ENCODE assay signal across 1 mouse cellular context in the genomic region with DNA sequence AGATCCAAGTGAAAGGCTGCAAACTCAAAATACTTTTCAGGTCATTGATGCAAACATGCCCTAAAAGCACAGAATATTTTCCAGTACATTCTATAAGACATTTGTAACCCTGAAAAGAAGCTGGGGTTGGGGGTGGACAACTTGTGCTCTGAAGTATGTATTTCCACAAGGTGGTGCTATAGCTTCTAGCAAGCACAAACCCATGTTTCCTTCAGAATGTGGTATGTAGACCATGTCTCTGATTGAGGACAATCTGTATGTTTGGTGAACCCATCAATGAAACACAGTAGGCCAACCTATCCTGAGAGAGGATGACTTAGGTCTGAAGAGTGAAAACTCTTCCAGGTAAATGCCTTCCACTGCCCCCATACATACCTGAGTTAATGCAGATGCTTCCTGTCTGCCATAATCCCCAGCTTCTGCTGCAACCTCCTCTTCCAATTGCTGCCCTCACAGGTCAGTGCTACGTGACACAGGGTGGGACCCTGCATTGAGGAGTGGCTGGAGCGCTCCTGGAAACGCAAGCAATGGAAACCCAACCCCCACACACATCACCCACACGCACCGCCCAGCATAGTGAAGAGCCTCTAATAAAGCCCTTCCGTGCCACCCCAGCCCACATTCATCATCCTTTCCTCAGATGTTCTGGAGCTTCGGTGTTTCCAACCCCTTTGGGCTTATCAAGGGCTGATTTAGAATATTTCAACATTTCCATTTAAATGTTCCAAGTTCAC.
TF ChIP-seq lines count a peak whose summit lies in the region.

No protein-coding gene starts in this region.

TF ChIP-seq in CH12.LX, 34 proteins besides CTCF, POLR2A, EP300 and RAD21:
- TF ChIP-seq MAFK (IDR thresholded peaks at IDR 0.05; ENCODE audit: insufficient replicate concordance, low read length) (no peak), SIN3A (IDR thresholded peaks at IDR 0.05; ENCODE audit: low read length) (no peak), ZKSCAN1 (IDR thresholded peaks at IDR 0.05; ENCODE audit: borderline replicate concordance, low read depth, low read length) (no peak), SMC3 (IDR thresholded peaks at IDR 0.05; ENCODE audit: low read depth, low read length) (peak; percentile 67), E2F4 (IDR thresholded peaks at IDR 0.05; ENCODE audit: insufficient replicate concordance, low read depth, low read length) (no peak), NELFE (IDR thresholded peaks at IDR 0.05; ENCODE audit: low read depth, low read length) (no peak)
